Mouse (Mus musculus) cerebellum, adult 2 months (tissue): Measurements from ENCODE around the gene Timm10b.

ENCODE experiments used
- CTCF ChIP-seq: fragments of 200-500 bp; IDR thresholded peaks from 2 replicates; pipeline ENCODE4 v1.5.1; 2011; ENCODE audit warnings: low read depth, mild to moderate bottlenecking, control low read depth, low read length, moderate library complexity, borderline replicate concordance; ENCODE audit not compliant: insufficient read depth
- POLR2A ChIP-seq: fragments of 200-500 bp; IDR thresholded peaks from 2 replicates; pipeline ENCODE4 v1.6.1; 2011; ENCODE audit warnings: low read length, control low read depth, borderline replicate concordance; ENCODE audit not compliant: insufficient read depth

GRCm38 (mm10) chr7:105590097-105590496 lies 49.8 kb upstream of the Timm10b start:
- TF ChIP-seq POLR2A (no peak), CTCF (no peak)
